Mouse (Mus musculus): ENCODE measurements around the gene Tgm5.

- no peak for TF ChIP-seq CTCF (conservative IDR thresholded peaks at IDR 0.05 in 1 of 2, IDR thresholded peaks at IDR 0.05 in 1 of 2; ENCODE audit: low read depth in 2 of 2, low read length in 2 of 2)
- TF ChIP-seq UBTF (IDR thresholded peaks at IDR 0.05; ENCODE audit: low read depth, low read length) = no peak
- TF ChIP-seq MAFK (IDR thresholded peaks at IDR 0.05; ENCODE audit: insufficient replicate concordance, low read length) = no peak
- TF ChIP-seq CHD1 (IDR thresholded peaks at IDR 0.05; ENCODE audit: low read depth, low read length) = no peak
- no peak for TF ChIP-seq POLR2A (IDR thresholded peaks at IDR 0.05; ENCODE audit: low read depth, low read length)
- no peak for TF ChIP-seq EP300 (IDR thresholded peaks at IDR 0.05; ENCODE audit: low read length)
- TF ChIP-seq ZMIZ1 (IDR thresholded peaks at IDR 0.05; ENCODE audit: low read depth, low read length) = no peak
- no peak for TF ChIP-seq TBP (conservative IDR thresholded peaks at IDR 0.05; ENCODE audit: low read depth, low read length)
Measured at GRCm38 (mm10) chr2:121067116-121067515, 18.5 kb downstream of the Tgm5 start.
